27 mouse cellular contexts compared by ENCODE assay signal in the genomic region with DNA sequence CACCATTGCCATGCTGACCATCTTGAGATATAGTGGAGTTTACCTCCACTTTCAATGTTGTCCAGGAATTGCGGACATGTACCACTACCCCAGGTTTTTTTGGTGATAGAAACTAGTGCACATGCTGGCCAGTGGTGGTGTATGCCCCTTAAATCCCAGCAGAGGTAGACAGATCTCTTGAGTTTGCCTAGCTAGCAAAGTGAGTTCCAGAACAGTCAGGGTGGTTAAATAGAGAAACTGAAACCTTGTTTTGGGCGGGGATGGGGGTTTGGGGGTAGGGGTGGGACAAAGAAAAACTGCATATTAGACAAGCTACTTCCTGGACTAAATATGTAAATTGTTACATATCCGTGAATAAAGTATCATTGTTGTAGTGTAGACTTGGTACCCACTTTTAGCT. TPM values are rescaled to one million over a fixed set of nuclear protein-coding genes. Genes with fewer than 3 reads are reported as not detected.
DNase-seq lines count a peak whose midpoint lies in the region; ATAC-seq and TF ChIP-seq lines count a peak whose summit lies in the region.
"Had no signal": no experiment of that assay in that cellular context is flagged by ENCODE, and none has a peak within 500 bp of the region (broad histone marks: within the 10 kb centered on the region; RNA-seq: fewer than 3 reads in every experiment).

No protein-coding gene starts in this region.

- DNase-seq in testis, postnatal 10 days (ENCODE audit: low spot score): no peak
- DNase-seq in kidney, adult 18-20 months: no peak
- DNase-seq: adrenal gland, postnatal 10 days; B cell, adult 2 months; cerebellum, adult 8-10 months; embryo, embryonic 11 days; heart, postnatal 10 days; kidney, adult 11 months; kidney, postnatal 36 days; liver, postnatal 0 days; lung, postnatal 36 days; right cerebral cortex, postnatal 14 days; thymus, postnatal 4 days had no signal

- H3K4me3 ChIP-seq in megakaryocyte, embryonic 14.5 days (replicated peaks): peak overlapping the region; percentile 7
- H3K4me3 ChIP-seq in intestine, postnatal 0 days (ENCODE audit: low read depth, low read length): no peak overlapping the region
- H3K4me3 ChIP-seq: embryonic facial prominence, embryonic 12.5 days; kidney, embryonic 15.5 days; left cerebral cortex, adult 2 months; limb, embryonic 12.5 days had no signal

- H3K9ac ChIP-seq in intestine, postnatal 0 days (ENCODE audit: low read depth, low read length): no peak overlapping the region
- H3K9ac ChIP-seq: embryonic facial prominence, embryonic 12.5 days; kidney, embryonic 15.5 days; limb, embryonic 12.5 days; liver, postnatal 0 days had no signal

- H3K27me3 ChIP-seq in megakaryocyte, embryonic 14.5 days (replicated peaks): no peaks in the 10 kb centered on the region
- H3K27me3 ChIP-seq in intestine, postnatal 0 days (replicated peaks; ENCODE audit: control insufficient read depth, insufficient read depth, low read length): no peaks in the 10 kb centered on the region
- H3K27me3 ChIP-seq: embryonic facial prominence, embryonic 12.5 days; heart, embryonic 13.5 days; kidney, embryonic 15.5 days; limb, embryonic 12.5 days; midbrain, embryonic 13.5 days had no signal

- no peaks in the 10 kb centered on the region for H3K9me3 ChIP-seq in megakaryocyte, embryonic 14.5 days
- H3K9me3 ChIP-seq in intestine, postnatal 0 days (ENCODE audit: control insufficient read depth): no peaks in the 10 kb centered on the region
- H3K9me3 ChIP-seq: embryonic facial prominence, embryonic 12.5 days; heart, embryonic 13.5 days; hindbrain, embryonic 10.5 days; kidney, embryonic 15.5 days; limb, embryonic 12.5 days; midbrain, embryonic 13.5 days had no signal

- H3K4me1 ChIP-seq in megakaryocyte, embryonic 14.5 days: peaks cover 38% of the 10 kb centered on the region
- H3K4me1 ChIP-seq in intestine, postnatal 0 days (replicated peaks; ENCODE audit: control insufficient read depth, insufficient read depth, low read length): 0 out of 2 replicates have a peak, but pooled peaks cover 5% of the 10 kb centered on the region

- ATAC-seq in megakaryocyte, adult 5-6 weeks (ENCODE audit: poor library complexity, severe bottlenecking): no peak
- ATAC-seq in CD4-positive, CD25-positive, alpha-beta regulatory T cell, adult 4 months: peak; percentile 38
- peak; percentile 25 for ATAC-seq in inflammation-experienced regulatory T-cells, adult 6 months
- ATAC-seq in intestine, postnatal 0 days: no peak
- ATAC-seq: forebrain, embryonic 14.5 days; hindbrain, postnatal 0 days; liver, postnatal 0 days; midbrain, embryonic 13.5 days had no signal

- no peak overlapping the region for H3K27ac ChIP-seq in intestine, postnatal 0 days (ENCODE audit: low read depth, low read length)
- H3K27ac ChIP-seq: left cerebral cortex, adult 2 months had no signal

- no peak for TF ChIP-seq CTCF in intestine, postnatal 0 days (IDR thresholded peaks at IDR 0.05; ENCODE audit: low read depth)

- WGBS in intestine, postnatal 0 days: 84% methylated on average over 3 of the region's 3 CpGs

- H3K36me3 ChIP-seq in megakaryocyte, embryonic 14.5 days (replicated peaks; ENCODE audit: low read length): peaks cover 49% of the 10 kb centered on the region
- peaks cover 38% of the 10 kb centered on the region for H3K36me3 ChIP-seq in intestine, postnatal 0 days (ENCODE audit: control insufficient read depth, insufficient read depth)

- H3K4me2 ChIP-seq in intestine, postnatal 0 days (replicated peaks; ENCODE audit: low read depth): no peak overlapping the region

RNA-seq across cellular contexts. Expression of a gene that starts 1.2 kb away (rescaled TPM):
- polyA plus RNA-seq in megakaryocyte, embryonic 14.5 days (2012; ENCODE audit: insufficient read depth, low replicate concordance): 135 and 141 TPM in 2 replicates
- total RNA-seq in megakaryocyte, adult 5-6 weeks (2015): 19.5 and 23.3 TPM in 2 replicates
- total RNA-seq in megakaryocyte, adult 5-6 weeks (2017): 28.9 and 29.8 TPM in 2 replicates
- 10 to 100 TPM; 18.4 to 19.6 TPM for polyA plus RNA-seq in CD4-positive, CD25-positive, alpha-beta regulatory T cell, adult 4 months (2017; shearing (Covaris generic))
- 10 to 100 TPM; 11.3 to 26.1 (median 20.0) TPM for polyA plus RNA-seq in inflammation-experienced regulatory T-cells, adult 6 months (2017; shearing (Covaris generic))
- polyA plus RNA-seq in intestine, postnatal 0 days (2015; fragmentation: Nextera tagmentation; extraction: Ambion mirVana): 36.6 and 37.5 TPM in 2 replicates

RNA-seq across cellular contexts. Expression of a gene that starts 10.2 kb away (rescaled TPM):
- 4.2 and 8.2 TPM in 2 replicates for polyA plus RNA-seq in megakaryocyte, embryonic 14.5 days (2012; ENCODE audit: insufficient read depth, low replicate concordance)
- total RNA-seq in megakaryocyte, adult 5-6 weeks (2015): 1.4 and 1.8 TPM in 2 replicates
- total RNA-seq in megakaryocyte, adult 5-6 weeks (2017): 0.81 and 3.2 TPM in 2 replicates
- polyA plus RNA-seq in CD4-positive, CD25-positive, alpha-beta regulatory T cell, adult 4 months (2017; shearing (Covaris generic)): 1 to 10 TPM; 5.1 to 9.2 TPM
- polyA plus RNA-seq in inflammation-experienced regulatory T-cells, adult 6 months (2017; shearing (Covaris generic)): 10 to 100 TPM in 1 of 3 experiments, 1 to 10 TPM in 2; 3.2 to 22.7 (median 3.4) TPM
- polyA plus RNA-seq in intestine, postnatal 0 days (2015; fragmentation: Nextera tagmentation; extraction: Ambion mirVana): 6.3 and 6.7 TPM in 2 replicates

RNA-seq across cellular contexts. Expression of a gene that starts 10.4 kb away (rescaled TPM):
- polyA plus RNA-seq in megakaryocyte, embryonic 14.5 days (2012; ENCODE audit: insufficient read depth, low replicate concordance): 31.6 and 32.2 TPM in 2 replicates
- 17.1 and 18.0 TPM in 2 replicates for total RNA-seq in megakaryocyte, adult 5-6 weeks (2015)
- 29.3 and 32.0 TPM in 2 replicates for total RNA-seq in megakaryocyte, adult 5-6 weeks (2017)
- polyA plus RNA-seq in CD4-positive, CD25-positive, alpha-beta regulatory T cell, adult 4 months (2017; shearing (Covaris generic)): 10 to 100 TPM; 18.7 to 24.9 TPM
- 10 to 100 TPM; 20.3 to 25.7 (median 20.4) TPM for polyA plus RNA-seq in inflammation-experienced regulatory T-cells, adult 6 months (2017; shearing (Covaris generic))
- 12.0 and 13.6 TPM in 2 replicates for polyA plus RNA-seq in intestine, postnatal 0 days (2015; fragmentation: Nextera tagmentation; extraction: Ambion mirVana)

RNA-seq across cellular contexts. Expression of a gene that starts 21.1 kb away (rescaled TPM):
- 4.0 and 25.1 TPM in 2 replicates for polyA plus RNA-seq in megakaryocyte, embryonic 14.5 days (2012; ENCODE audit: insufficient read depth, low replicate concordance)
- total RNA-seq in megakaryocyte, adult 5-6 weeks (2015): 69.0 and 71.3 TPM in 2 replicates
- total RNA-seq in megakaryocyte, adult 5-6 weeks (2017): 51.7 and 58.4 TPM in 2 replicates
- 10 to 100 TPM; 50.2 to 83.9 TPM for polyA plus RNA-seq in CD4-positive, CD25-positive, alpha-beta regulatory T cell, adult 4 months (2017; shearing (Covaris generic))
- polyA plus RNA-seq in inflammation-experienced regulatory T-cells, adult 6 months (2017; shearing (Covaris generic)): 10 to 100 TPM; 58.8 to 59.6 (median 59.4) TPM
- 41.4 and 42.3 TPM in 2 replicates for polyA plus RNA-seq in intestine, postnatal 0 days (2015; fragmentation: Nextera tagmentation; extraction: Ambion mirVana)

RNA-seq across cellular contexts. Expression of a gene that starts 22.7 kb away (rescaled TPM):
- 5.1 and 27.3 TPM in 2 replicates for polyA plus RNA-seq in megakaryocyte, embryonic 14.5 days (2012; ENCODE audit: insufficient read depth, low replicate concordance)
- total RNA-seq in megakaryocyte, adult 5-6 weeks (2015): 47.3 and 53.3 TPM in 2 replicates
- 98.8 and 106 TPM in 2 replicates for total RNA-seq in megakaryocyte, adult 5-6 weeks (2017)
- polyA plus RNA-seq in CD4-positive, CD25-positive, alpha-beta regulatory T cell, adult 4 months (2017; shearing (Covaris generic)): 100 to 1,000 TPM in 1 of 2 experiments, 10 to 100 TPM in 1; 81.7 to 126 TPM
- 10 to 100 TPM; 78.8 to 96.7 (median 81.2) TPM for polyA plus RNA-seq in inflammation-experienced regulatory T-cells, adult 6 months (2017; shearing (Covaris generic))
- polyA plus RNA-seq in intestine, postnatal 0 days (2015; fragmentation: Nextera tagmentation; extraction: Ambion mirVana): 53.1 and 54.1 TPM in 2 replicates

Comparison
In these comparisons a context has a peak if more than half of its experiments do, and no peak if none do; other contexts are left out.
1. ATAC-seq: peak in CD4-positive, CD25-positive, alpha-beta regulatory T cell, adult 4 months (single experiment) and inflammation-experienced regulatory T-cells, adult 6 months (single experiment); none in megakaryocyte, adult 5-6 weeks (single experiment) and intestine, postnatal 0 days (single experiment).